Mouse (Mus musculus) thymus, postnatal 10 days (tissue): ENCODE data around the gene Ldhal6b.

ENCODE experiments used
- DNase-seq, 2 experiments: peaks; one replicate each; pipeline ENCODE4 v3.0.0; 2021; ENCODE audit warnings: low spot score in 2 of 2

Ldhal6b gene

GRCm38 (mm10) chr17:5410336-5410735 lies 8.2 kb downstream of the Ldhal6b start:
- no peak for DNase-seq

- DNase-seq, result no peak
Observed at GRCm38 (mm10) chr17:5407030-5407429, 11.5 kb downstream of the Ldhal6b start.

GRCm38 (mm10) chr17:5406566-5406965 lies 12.0 kb downstream of the Ldhal6b start:
- DNase-seq, result peak; percentile 34 to 56

GRCm38 (mm10) chr17:5403885-5404284 lies 14.7 kb downstream of the Ldhal6b start:
- DNase-seq, result no peak

- peak; percentile 12 to 60 for DNase-seq
Observed at GRCm38 (mm10) chr17:5402624-5403023, 15.9 kb downstream of the Ldhal6b start.

- peak; percentile 54 to 75 for DNase-seq
Observed at GRCm38 (mm10) chr17:5402069-5402468, 16.5 kb downstream of the Ldhal6b start.

- DNase-seq, result no peak
Observed at GRCm38 (mm10) chr17:5401288-5401687, 17.3 kb downstream of the Ldhal6b start.

GRCm38 (mm10) chr17:5400435-5401090 lies 18.0 kb downstream of the Ldhal6b start:
- no peak for DNase-seq

- DNase-seq, result peak; percentile 61 to 86
Observed at GRCm38 (mm10) chr17:5397148-5398007, 21.2 kb downstream of the Ldhal6b start.

- DNase-seq, result no peak
Observed at GRCm38 (mm10) chr17:5396213-5396612, 22.4 kb downstream of the Ldhal6b start.

- no peak for DNase-seq
Observed at GRCm38 (mm10) chr17:5395454-5396205, 22.9 kb downstream of the Ldhal6b start.

- no peak for DNase-seq
Observed at GRCm38 (mm10) chr17:5390682-5391081, 27.9 kb downstream of the Ldhal6b start.

- no peak for DNase-seq
Observed at GRCm38 (mm10) chr17:5388351-5388750, 30.2 kb downstream of the Ldhal6b start.

- DNase-seq, result no peak
Observed at GRCm38 (mm10) chr17:5386885-5387545, 31.6 kb downstream of the Ldhal6b start.

GRCm38 (mm10) chr17:5385694-5386093 lies 32.9 kb downstream of the Ldhal6b start:
- DNase-seq, result no peak

GRCm38 (mm10) chr17:5377930-5378310 lies 40.6 kb downstream of the Ldhal6b start:
- DNase-seq, result peak; percentile 35 to 52

GRCm38 (mm10) chr17:5377151-5377929 lies 41.2 kb downstream of the Ldhal6b start:
- no peak for DNase-seq

- no peak for DNase-seq
Observed at GRCm38 (mm10) chr17:5372951-5373350, 45.6 kb downstream of the Ldhal6b start.

GRCm38 (mm10) chr17:5371521-5371920 lies 47.0 kb downstream of the Ldhal6b start:
- DNase-seq, result no peak

- no peak for DNase-seq
Observed at GRCm38 (mm10) chr17:5371032-5371431, 47.5 kb downstream of the Ldhal6b start.
